Mouse (Mus musculus) liver, embryonic 14.5 days (tissue): ENCODE results near the gene Fam71f2. TPM values are rescaled to one million over a fixed set of nuclear protein-coding genes. Genes with fewer than 3 reads are reported as not detected.

Experiments used
- ATAC-seq: fragments of 200-750 bp; cut with Nextera tagmentation; 2 replicates; pipeline ENCODE4 v1.8.0; 2017; ENCODE audit warnings: moderate number of reproducible peaks, mild to moderate bottlenecking, moderate library complexity; ENCODE audit not compliant: insufficient read depth
- DNase-seq, 3 experiments: peaks; one replicate each; pipeline ENCODE4 v3.0.0-alpha.2; 2012 to 2013; ENCODE audit warnings: low read depth in 3 of 3, low spot score in 3 of 3
- H3K27ac ChIP-seq: fragments of 300-500 bp; sonication (generic); 2 replicates; pipeline ENCODE4 v1.5.1; 2014; ENCODE audit warnings: moderate library complexity, mild to moderate bottlenecking, control low read depth, inconsistent platforms
- H3K27me3 ChIP-seq: fragments of 300-500 bp; sonication (generic); 2 replicates; pipeline ENCODE4 v1.6.1; 2014; ENCODE audit warnings: mild to moderate bottlenecking, low read length, moderate library complexity; ENCODE audit not compliant: control insufficient read depth, insufficient read depth
- H3K36me3 ChIP-seq: fragments of 300-500 bp; sonication (generic); replicated peaks from 2 replicates; pipeline ENCODE4 v1.6.1; 2014; ENCODE audit warnings: low read depth; ENCODE audit not compliant: control insufficient read depth, insufficient read depth
- H3K4me1 ChIP-seq, 2 experiments: fragments of 200-500 bp in 1 of 2; fragments of 300-500 bp in 1 of 2; sonication (generic) in 1 of 2; replicated peaks; 2 replicates each; pipeline ENCODE4 v1.6.1; 2012 to 2014; ENCODE audit warnings: antibody characterized with exemption in 1 of 2, inconsistent platforms in 1 of 2, low read length in 1 of 2; ENCODE audit not compliant: control insufficient read depth in 2 of 2, insufficient read depth in 2 of 2
- H3K4me2 ChIP-seq: fragments of 300-500 bp; sonication (generic); 2 replicates; pipeline ENCODE4 v1.6.1; 2014; ENCODE audit warnings: low read depth, mild to moderate bottlenecking, control low read depth, moderate library complexity
- H3K4me3 ChIP-seq, 2 experiments: fragments of 200-500 bp in 1 of 2; fragments of 300-500 bp in 1 of 2; sonication (generic) in 1 of 2; 2 replicates each; pipeline ENCODE4 v1.5.1; 2012 to 2014; ENCODE audit warnings: low read depth in 2 of 2, low read length in 2 of 2, mild to moderate bottlenecking in 2 of 2, control low read depth in 1 of 2, inconsistent platforms in 1 of 2, moderate library complexity in 1 of 2; ENCODE audit not compliant: insufficient read depth in 1 of 2
- H3K9ac ChIP-seq: fragments of 300-500 bp; sonication (generic); replicated peaks from 2 replicates; pipeline ENCODE4 v1.6.1; 2014; ENCODE audit warnings: mild to moderate bottlenecking, control low read depth, moderate library complexity
- H3K9me3 ChIP-seq: fragments of 300-500 bp; sonication (generic); 2 replicates; pipeline ENCODE4 v1.6.1; 2016; ENCODE audit warnings: low read length, mixed read lengths; ENCODE audit not compliant: control insufficient read depth
- CTCF ChIP-seq: IDR thresholded peaks from 2 replicates; pipeline ENCODE4 v1.5.1; 2016; ENCODE audit warnings: antibody characterized with exemption, low read depth, control low read depth
- EP300 ChIP-seq: IDR thresholded peaks from 2 replicates; pipeline ENCODE4 v1.6.1; 2016; ENCODE audit warnings: antibody characterized with exemption, low read depth
- WGBS: fragments of 180-500 bp; shearing (Covaris S2); extraction: QIAGEN DNeasy Blood & Tissue Kit; methylation state at CpG from one replicate; pipeline ENCODE4 v1.1.7; 2014; ENCODE audit not compliant: insufficient replicate concordance; 5-methylcytosine and 5-hydroxymethylcytosine counted together
- polyA plus RNA-seq, 2 experiments: library from polyadenylated mRNA; depleted of rRNA in 1 of 2; stranded (reverse) in 1 of 2; unstranded in 1 of 2; fragments of >200 nt; fragmentation: Nextera tagmentation in 1 of 2; extraction: Ambion mirVana in 1 of 2; gene quantifications; 2 replicates each; pipeline versions ENCODE4 v1.2.1 to v1.2.3; 2012 to 2014

Fam71f2 gene
- polyA plus RNA-seq, 2 experiments = 0.23 TPM; not detected in 1

- WGBS = 41% methylated on average over 8 of the region's 8 CpGs
- Histone ChIP-seq H3K9me3 (no peaks in the 10 kb centered on the region), H3K27me3 (no peaks in the 10 kb centered on the region), H3K27ac (no peak overlapping the region), H3K4me3 (no peak overlapping the region), H3K4me1 (no peaks in the 10 kb centered on the region), H3K36me3 (no peaks in the 10 kb centered on the region), H3K4me2 (no peak overlapping the region), H3K9ac (no peak overlapping the region)
- TF ChIP-seq EP300 = no peak
- peak; percentile 74 for TF ChIP-seq CTCF
- ATAC-seq = no peak
- DNase-seq = no peak
These were observed 45.1 kb upstream of the Fam71f2 start for GRCm38 (mm10) chr6:29234272-29234671.

GRCm38 (mm10) chr6:29240806-29241205 lies 38.6 kb upstream of the Fam71f2 start:
- ATAC-seq (no peak), DNase-seq (peak in 1 of 3 experiments; percentile 27)
- H3K4me2 ChIP-seq = no peak overlapping the region
- no peak overlapping the region for H3K9ac ChIP-seq
- WGBS = 26% methylated on average over 2 of the region's 2 CpGs
- no peaks in the 10 kb centered on the region for H3K36me3 ChIP-seq
- no peak overlapping the region for H3K27ac ChIP-seq
- no peaks in the 10 kb centered on the region for H3K9me3 ChIP-seq
- H3K27me3 ChIP-seq = no peaks in the 10 kb centered on the region
- peaks cover 0 to 3% of the 10 kb centered on the region in 2 experiments; a peak in 2 of 4 replicates for H3K4me1 ChIP-seq
- H3K4me3 ChIP-seq = no peak overlapping the region
- TF ChIP-seq CTCF (peak; percentile 77), EP300 (no peak)

GRCm38 (mm10) chr6:29241697-29242096 lies 37.7 kb upstream of the Fam71f2 start:
- Histone ChIP-seq H3K9me3 (no peaks in the 10 kb centered on the region), H3K4me2 (no peak overlapping the region), H3K4me3 (no peak overlapping the region), H3K36me3 (no peaks in the 10 kb centered on the region), H3K4me1 (peaks cover 0 to 8% of the 10 kb centered on the region in 2 experiments; a peak in 2 of 4 replicates), H3K27ac (no peak overlapping the region), H3K9ac (no peak overlapping the region), H3K27me3 (no peaks in the 10 kb centered on the region)
- 37% methylated on average over 2 of the region's 2 CpGs for WGBS
- ATAC-seq (no peak), DNase-seq (no peak)
- TF ChIP-seq CTCF (peak; percentile 39; the same call in 1 of the 2 replicates), EP300 (no peak)

- Histone ChIP-seq H3K27ac (no peak overlapping the region), H3K27me3 (no peaks in the 10 kb centered on the region), H3K4me1 (peaks cover 0 to 11% of the 10 kb centered on the region in 2 experiments; a peak in 2 of 4 replicates), H3K4me3 (no peak overlapping the region), H3K36me3 (no peaks in the 10 kb centered on the region), H3K4me2 (no peak overlapping the region), H3K9ac (no peak overlapping the region), H3K9me3 (no peaks in the 10 kb centered on the region)
- TF ChIP-seq EP300 (no peak), CTCF (0 out of 2 replicates have a peak, but pooled peaks have one; percentile 11)
- WGBS = 43% methylated on average over 1 of the region's 1 CpGs
- no peak for ATAC-seq
- DNase-seq = no peak
These were observed 37.1 kb upstream of the Fam71f2 start for GRCm38 (mm10) chr6:29242265-29242664.

GRCm38 (mm10) chr6:29245272-29246120 lies 33.9 kb upstream of the Fam71f2 start:
- no peak overlapping the region for H3K27ac ChIP-seq
- no peak for TF ChIP-seq EP300
- no peak for TF ChIP-seq CTCF
- peak; percentile 63 for ATAC-seq
- no peak overlapping the region for H3K4me2 ChIP-seq
- H3K4me1 ChIP-seq = peaks cover 0 to 11% of the 10 kb centered on the region in 2 experiments; a peak in 2 of 4 replicates
- no peaks in the 10 kb centered on the region for H3K36me3 ChIP-seq
- WGBS = 24% methylated on average over 14 of the region's 14 CpGs
- no peak overlapping the region for H3K9ac ChIP-seq
- H3K9me3 ChIP-seq = no peaks in the 10 kb centered on the region
- H3K27me3 ChIP-seq = no peaks in the 10 kb centered on the region
- DNase-seq = peak in 1 of 3 experiments; percentile 31
- H3K4me3 ChIP-seq = no peak overlapping the region
